Mouse (Mus musculus) adrenal gland, adult (tissue): ENCODE data around the gene Dusp23.
A peak's percentile ranks its signal among the peaks of the same experiment; 100 is the strongest.

ENCODE experiments used
- DNase-seq, 2 experiments: peaks; one replicate each; pipeline ENCODE4 v3.0.0; 2022 to 2023; ENCODE audit warnings: low spot score in 1 of 2; ENCODE audit not compliant: inconsistent age in 2 of 2

The Dusp23 gene

GRCm38 (mm10) chr1:172632451-172633326 is at the start of gene Dusp23:
Gene Dusp23, minus strand, starts transcription at chr1:172632962.
- DNase-seq, result peak; percentile 96 to 99

- DNase-seq, result no peak
These were observed 48.0 kb upstream of the Dusp23 start for GRCm38 (mm10) chr1:172680742-172681141.

GRCm38 (mm10) chr1:172670716-172671115 is 38.0 kb upstream of the Dusp23 start:
- peak in 1 of 2 experiments; percentile 18 for DNase-seq

DNA sequence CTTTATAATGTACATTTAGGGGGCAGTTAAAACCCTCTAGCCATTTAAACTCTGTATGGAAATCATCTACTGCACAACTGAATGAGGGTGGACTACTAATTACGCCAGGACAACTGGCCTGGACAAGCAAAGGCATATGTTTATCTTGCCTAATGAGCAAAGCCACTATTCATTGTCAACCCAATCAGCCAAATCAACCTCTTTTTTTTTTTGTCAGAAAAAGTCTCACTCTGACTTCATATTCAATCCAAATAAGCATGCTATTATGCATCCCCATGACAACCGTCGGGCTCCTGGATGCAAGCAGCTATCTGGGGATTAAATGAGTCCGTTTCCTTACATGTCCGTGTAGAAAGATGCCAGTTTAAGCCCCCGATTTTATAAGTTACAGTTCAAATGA is 34.8 kb upstream of the Dusp23 start:
- DNase-seq, result no peak

GRCm38 (mm10) chr1:172665457-172665856 is 32.7 kb upstream of the Dusp23 start:
- DNase-seq, result no peak

GRCm38 (mm10) chr1:172659688-172660087 is 26.9 kb upstream of the Dusp23 start:
- no peak for DNase-seq

- DNase-seq, result no peak
These were observed 24.5 kb upstream of the Dusp23 start for GRCm38 (mm10) chr1:172657266-172657665.

- no peak for DNase-seq
These were observed 21.1 kb upstream of the Dusp23 start for GRCm38 (mm10) chr1:172653900-172654299.

- DNase-seq, result no peak
These were observed 19.4 kb upstream of the Dusp23 start for GRCm38 (mm10) chr1:172652040-172652662.

- no peak for DNase-seq
These were observed 18.7 kb upstream of the Dusp23 start for GRCm38 (mm10) chr1:172651288-172651987.

- DNase-seq, result peak; percentile 56 to 82
These were observed 17.9 kb upstream of the Dusp23 start for GRCm38 (mm10) chr1:172650519-172651287.

GRCm38 (mm10) chr1:172649396-172649795 is 16.6 kb upstream of the Dusp23 start:
- no peak for DNase-seq

DNA sequence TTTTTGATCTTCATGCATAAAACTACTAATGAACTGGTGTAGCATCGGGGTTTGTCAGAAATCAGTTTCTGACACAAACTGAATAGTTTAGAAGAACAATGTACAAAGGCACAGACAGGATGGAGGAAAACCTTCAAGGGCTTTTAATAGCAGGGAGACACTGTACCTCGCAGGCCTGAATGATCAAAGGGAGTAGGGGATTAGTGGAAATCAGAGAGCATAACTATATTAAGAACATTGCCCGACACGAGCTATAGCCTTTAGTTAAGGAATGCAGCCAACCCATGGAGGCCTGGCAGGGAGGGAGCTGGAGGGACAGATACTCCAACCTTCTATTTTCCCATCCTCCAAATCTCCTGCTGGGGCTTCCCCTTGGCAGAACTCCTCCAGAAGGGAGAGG is 14.5 kb upstream of the Dusp23 start:
- no peak for DNase-seq

DNA sequence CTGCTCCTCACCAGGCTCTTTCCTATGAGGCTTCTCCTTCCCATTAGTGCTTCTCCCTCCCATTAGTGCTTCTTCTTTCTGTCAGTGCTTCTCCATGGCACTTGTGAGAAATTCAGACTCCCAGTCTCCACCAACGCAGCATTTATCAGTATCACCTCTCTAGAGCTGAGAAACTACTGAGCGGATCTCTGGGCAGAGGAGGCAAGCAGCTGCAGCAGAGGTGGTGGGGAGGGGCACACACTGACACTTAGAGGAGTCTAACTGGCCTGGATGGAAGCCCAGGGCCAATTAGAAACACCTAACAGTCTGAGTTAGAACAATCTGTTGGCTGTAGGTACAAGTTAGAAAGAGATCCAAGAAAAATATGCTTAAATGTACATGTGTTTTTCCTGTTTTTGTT is 6.0 kb upstream of the Dusp23 start:
- DNase-seq, result no peak

GRCm38 (mm10) chr1:172637801-172638200 is 5.0 kb upstream of the Dusp23 start:
- no peak for DNase-seq

DNA sequence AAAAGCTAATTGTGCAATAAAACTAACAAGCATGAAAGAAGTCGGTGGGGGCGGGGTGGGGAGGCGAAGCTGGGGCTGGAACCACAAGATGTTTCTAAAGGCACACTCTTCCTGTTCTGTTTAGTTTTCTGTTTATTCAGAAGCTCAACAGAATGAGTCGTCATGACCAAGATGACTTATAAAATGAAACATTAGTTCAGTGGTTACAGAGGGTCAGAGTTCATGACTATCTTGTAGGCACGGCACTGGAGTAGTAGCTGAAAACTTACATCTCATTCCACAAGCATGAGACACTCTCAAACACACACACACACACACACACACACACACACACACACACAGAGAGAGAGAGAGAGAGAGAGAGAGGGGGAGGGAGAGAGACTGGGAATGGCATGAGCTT is 3.5 kb upstream of the Dusp23 start:
- no peak for DNase-seq

DNA sequence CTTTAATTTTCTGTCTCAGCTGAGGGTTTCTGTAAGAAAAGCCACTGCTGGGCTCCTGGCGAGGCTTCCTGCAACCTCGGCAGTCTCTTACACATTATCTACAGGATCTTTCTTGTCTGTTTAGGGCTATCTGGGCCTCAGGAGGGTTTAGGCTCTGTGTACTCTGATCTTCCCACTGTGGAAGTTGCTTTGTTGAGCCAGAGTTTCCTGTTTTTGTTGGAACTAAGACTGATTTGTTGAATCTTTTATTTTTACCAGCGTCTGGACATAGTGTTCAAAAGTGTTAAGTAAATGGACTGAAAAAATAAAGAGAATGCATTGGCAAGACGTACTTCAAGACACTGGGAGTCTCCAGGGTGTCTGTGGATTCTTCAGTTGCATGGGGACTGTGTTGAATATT is 2.5 kb upstream of the Dusp23 start:
- no peak for DNase-seq

DNA sequence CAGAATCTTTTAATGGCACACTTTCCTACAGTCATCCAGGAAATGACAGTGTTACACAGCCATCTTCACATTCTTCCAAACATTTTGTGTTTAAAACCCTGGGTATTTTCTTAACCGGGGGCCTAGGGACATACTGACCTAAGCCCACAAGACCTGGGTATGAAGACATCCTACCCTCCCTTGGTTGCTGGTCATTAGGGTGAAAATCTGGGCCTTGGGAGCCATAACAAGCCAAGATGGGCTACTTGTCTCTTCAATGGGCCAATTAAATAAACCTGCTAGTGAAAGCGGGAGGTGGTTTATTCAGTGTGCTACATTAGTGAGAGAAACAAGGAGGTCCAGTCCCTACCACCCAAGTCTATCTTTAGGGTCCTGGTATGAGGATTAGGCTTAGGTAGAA is 1.4 kb upstream of the Dusp23 start:
- no peak for DNase-seq

DNA sequence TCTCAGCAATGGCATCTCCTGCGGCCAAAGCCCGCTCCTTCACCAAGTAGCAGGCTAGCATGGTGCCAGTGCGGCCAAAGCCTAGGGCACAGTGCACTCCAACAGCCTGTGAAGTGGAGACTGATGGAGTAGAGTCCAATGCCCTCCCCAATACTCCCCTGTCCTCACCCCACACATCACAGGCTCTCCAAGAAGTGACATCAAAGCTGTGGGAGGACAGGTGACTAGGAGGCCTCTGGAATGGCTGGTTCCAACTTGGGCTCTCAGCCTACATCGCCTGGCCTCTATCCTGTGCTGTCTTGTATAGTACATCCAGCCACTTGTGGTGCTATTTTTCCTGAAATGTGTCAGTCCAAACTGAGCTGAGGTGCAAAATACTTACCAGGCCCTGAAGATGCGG is 1.0 kb downstream of the Dusp23 start:
- DNase-seq, result peak in 1 of 2 experiments; percentile 45

- DNase-seq, result no peak
These were observed 2.9 kb downstream of the Dusp23 start for GRCm38 (mm10) chr1:172629831-172630230.

GRCm38 (mm10) chr1:172626306-172626705 is 6.5 kb downstream of the Dusp23 start:
- DNase-seq, result no peak
